Mouse (Mus musculus) heart, adult 2 months (tissue): ENCODE results near the gene Efcc1.

Experiments used
- CTCF ChIP-seq: fragments of 200-600 bp; IDR thresholded peaks from 2 replicates; pipeline ENCODE4 v1.8.1; 2022; ENCODE audit warnings: antibody characterized with exemption, mild to moderate bottlenecking, moderate library complexity
- POLR2A ChIP-seq: fragments of 200-500 bp; IDR thresholded peaks from 2 replicates; pipeline ENCODE4 v1.6.1; 2011; ENCODE audit warnings: mild to moderate bottlenecking, low read depth, low read length, control low read depth; ENCODE audit not compliant: insufficient read depth

GRCm38 (mm10) chr6:87777842-87778241 is 47.2 kb downstream of the Efcc1 start, which contains the start of gene Gp9:
- no peak for TF ChIP-seq CTCF
- TF ChIP-seq POLR2A = no peak
